Mouse (Mus musculus): ENCODE results near the gene Gm281. TPM values are rescaled to one million over a fixed set of nuclear protein-coding genes. Genes with fewer than 3 reads are reported as not detected.

Gm281 gene
- polyA plus RNA-seq, 1 experiment = not detected

- Histone ChIP-seq H3K4me1 (ENCODE audit: control insufficient read depth) (no peaks in the 10 kb centered on the region), H3K27me3 (ENCODE audit: control insufficient read depth) (no peaks in the 10 kb centered on the region), H3K36me3 (ENCODE audit: control insufficient read depth) (peaks cover 30% of the 10 kb centered on the region), H3K9me3 (ENCODE audit: control insufficient read depth, low read length) (no peaks in the 10 kb centered on the region), H3K4me3 (replicated peaks) (no peak overlapping the region)
- TF ChIP-seq TAL1 (IDR thresholded peaks at IDR 0.05; ENCODE audit: low read length) = no peak
- TF ChIP-seq GATA1 (IDR thresholded peaks at IDR 0.05; ENCODE audit: low read length) = no peak
Observed at GRCm38 (mm10) chr14:13944686-13945085, 30.4 kb upstream of the Gm281 start.

GRCm38 (mm10) chr14:13934052-13934371 lies 19.7 kb upstream of the Gm281 start:
- Histone ChIP-seq H3K9me3 (ENCODE audit: control insufficient read depth, low read length) (peaks cover 14% of the 10 kb centered on the region), H3K4me3 (replicated peaks) (peak overlapping the region; percentile 39), H3K4me1 (ENCODE audit: control insufficient read depth) (no peaks in the 10 kb centered on the region), H3K36me3 (ENCODE audit: control insufficient read depth) (no peaks in the 10 kb centered on the region), H3K27me3 (ENCODE audit: control insufficient read depth) (no peaks in the 10 kb centered on the region)
- no peak for TF ChIP-seq TAL1 (IDR thresholded peaks at IDR 0.05; ENCODE audit: low read length)
- TF ChIP-seq GATA1 (IDR thresholded peaks at IDR 0.05; ENCODE audit: low read length) = no peak

GRCm38 (mm10) chr14:13933290-13934051 lies 19.2 kb upstream of the Gm281 start:
- no peak for TF ChIP-seq TAL1 (IDR thresholded peaks at IDR 0.05; ENCODE audit: low read length)
- peak overlapping the region; percentile 39 for H3K4me3 ChIP-seq (replicated peaks)
- H3K36me3 ChIP-seq (ENCODE audit: control insufficient read depth) = no peaks in the 10 kb centered on the region
- peaks cover 14% of the 10 kb centered on the region for H3K9me3 ChIP-seq (ENCODE audit: control insufficient read depth, low read length)
- H3K4me1 ChIP-seq (ENCODE audit: control insufficient read depth) = no peaks in the 10 kb centered on the region
- H3K27me3 ChIP-seq (ENCODE audit: control insufficient read depth) = no peaks in the 10 kb centered on the region

- no peak overlapping the region for H3K4me3 ChIP-seq (replicated peaks)
- no peaks in the 10 kb centered on the region for H3K36me3 ChIP-seq (ENCODE audit: control insufficient read depth)
Observed at GRCm38 (mm10) chr14:13917630-13918029, 3.4 kb upstream of the Gm281 start.

GRCm38 (mm10) chr14:13917208-13917607 lies 2.9 kb upstream of the Gm281 start:
- no peak overlapping the region for H3K4me3 ChIP-seq (replicated peaks)
- no peaks in the 10 kb centered on the region for H3K27me3 ChIP-seq (ENCODE audit: control insufficient read depth)
- H3K9me3 ChIP-seq (ENCODE audit: control insufficient read depth, low read length) = no peaks in the 10 kb centered on the region
- H3K4me1 ChIP-seq (ENCODE audit: control insufficient read depth) = no peaks in the 10 kb centered on the region
- TF ChIP-seq TAL1 (IDR thresholded peaks at IDR 0.05; ENCODE audit: low read length) = no peak
- TF ChIP-seq GATA1 (IDR thresholded peaks at IDR 0.05; ENCODE audit: low read length) = no peak
- no peaks in the 10 kb centered on the region for H3K36me3 ChIP-seq (ENCODE audit: control insufficient read depth)

More at GRCm38 (mm10) chr14:13917630-13918029, 3.4 kb upstream of the Gm281 start:
- Histone ChIP-seq H3K4me1 (ENCODE audit: control insufficient read depth) (no peaks in the 10 kb centered on the region), H3K9me3 (ENCODE audit: control insufficient read depth, low read length) (no peaks in the 10 kb centered on the region), H3K27me3 (ENCODE audit: control insufficient read depth) (no peaks in the 10 kb centered on the region)
- TF ChIP-seq TAL1 (IDR thresholded peaks at IDR 0.05; ENCODE audit: low read length) = no peak
- no peak for TF ChIP-seq GATA1 (IDR thresholded peaks at IDR 0.05; ENCODE audit: low read length)

GRCm38 (mm10) chr14:13915207-13915606 lies 929 bp upstream of the Gm281 start:
- Histone ChIP-seq H3K36me3 (ENCODE audit: control insufficient read depth) (no peaks in the 10 kb centered on the region), H3K9me3 (ENCODE audit: control insufficient read depth, low read length) (no peaks in the 10 kb centered on the region), H3K4me1 (ENCODE audit: control insufficient read depth) (no peaks in the 10 kb centered on the region), H3K4me3 (replicated peaks) (no peak overlapping the region), H3K27me3 (ENCODE audit: control insufficient read depth) (no peaks in the 10 kb centered on the region)
- no peak for TF ChIP-seq TAL1 (IDR thresholded peaks at IDR 0.05; ENCODE audit: low read length)
- TF ChIP-seq GATA1 (IDR thresholded peaks at IDR 0.05; ENCODE audit: low read length) = no peak

GRCm38 (mm10) chr14:13910148-13910547 lies 4.1 kb downstream of the Gm281 start:
- no peaks in the 10 kb centered on the region for H3K4me1 ChIP-seq (ENCODE audit: control insufficient read depth)
- no peaks in the 10 kb centered on the region for H3K27me3 ChIP-seq (ENCODE audit: control insufficient read depth)
- no peaks in the 10 kb centered on the region for H3K36me3 ChIP-seq (ENCODE audit: control insufficient read depth)
- no peak overlapping the region for H3K4me3 ChIP-seq (replicated peaks)
- TF ChIP-seq GATA1 (IDR thresholded peaks at IDR 0.05; ENCODE audit: low read length) (no peak), TAL1 (IDR thresholded peaks at IDR 0.05; ENCODE audit: low read length) (no peak)
- H3K9me3 ChIP-seq (ENCODE audit: control insufficient read depth, low read length) = no peaks in the 10 kb centered on the region

GRCm38 (mm10) chr14:13907145-13907544 lies 7.1 kb downstream of the Gm281 start:
- Histone ChIP-seq H3K27me3 (ENCODE audit: control insufficient read depth) (no peaks in the 10 kb centered on the region), H3K4me3 (replicated peaks) (no peak overlapping the region), H3K36me3 (ENCODE audit: control insufficient read depth) (no peaks in the 10 kb centered on the region), H3K4me1 (ENCODE audit: control insufficient read depth) (no peaks in the 10 kb centered on the region), H3K9me3 (ENCODE audit: control insufficient read depth, low read length) (no peaks in the 10 kb centered on the region)
- TF ChIP-seq TAL1 (IDR thresholded peaks at IDR 0.05; ENCODE audit: low read length) (no peak), GATA1 (IDR thresholded peaks at IDR 0.05; ENCODE audit: low read length) (no peak)

- TF ChIP-seq GATA1 (IDR thresholded peaks at IDR 0.05; ENCODE audit: low read length) (no peak), TAL1 (IDR thresholded peaks at IDR 0.05; ENCODE audit: low read length) (no peak)
- H3K36me3 ChIP-seq (ENCODE audit: control insufficient read depth) = no peaks in the 10 kb centered on the region
Observed at GRCm38 (mm10) chr14:13906461-13906860, 7.8 kb downstream of the Gm281 start.

GRCm38 (mm10) chr14:13901611-13902067 lies 12.6 kb downstream of the Gm281 start:
- Histone ChIP-seq H3K36me3 (ENCODE audit: control insufficient read depth) (no peaks in the 10 kb centered on the region), H3K27me3 (ENCODE audit: control insufficient read depth) (peaks cover 6% of the 10 kb centered on the region), H3K4me1 (ENCODE audit: control insufficient read depth) (no peaks in the 10 kb centered on the region), H3K9me3 (ENCODE audit: control insufficient read depth, low read length) (no peaks in the 10 kb centered on the region), H3K4me3 (replicated peaks) (no peak overlapping the region)
- TF ChIP-seq TAL1 (IDR thresholded peaks at IDR 0.05; ENCODE audit: low read length) (no peak), GATA1 (IDR thresholded peaks at IDR 0.05; ENCODE audit: low read length) (no peak)

More at GRCm38 (mm10) chr14:13906461-13906860, 7.8 kb downstream of the Gm281 start:
- Histone ChIP-seq H3K27me3 (ENCODE audit: control insufficient read depth) (peaks cover 3% of the 10 kb centered on the region), H3K9me3 (ENCODE audit: control insufficient read depth, low read length) (no peaks in the 10 kb centered on the region), H3K4me1 (ENCODE audit: control insufficient read depth) (no peaks in the 10 kb centered on the region), H3K4me3 (replicated peaks) (no peak overlapping the region)

All from erythroblast, embryonic 14.5 days (primary cell).